Comparison of ENCODE assay signal across 9 mouse cellular contexts in genomic region chr5:110835959-110836358, GRCm38 (mm10). TPM values are rescaled to one million over a fixed set of nuclear protein-coding genes. Genes with fewer than 3 reads are reported as not detected.
DNase-seq lines count a peak whose midpoint lies in the region; ATAC-seq and TF ChIP-seq lines count a peak whose summit lies in the region.
"Had no signal": no experiment of that assay in that cellular context is flagged by ENCODE, and none has a peak within 500 bp of the region (broad histone marks: within the 10 kb centered on the region; RNA-seq: fewer than 3 reads in every experiment).

No protein-coding gene starts in this region.

- H3K4me1 ChIP-seq in midbrain, embryonic 10.5 days, result peaks cover 15% of the 10 kb centered on the region
- peaks cover 9% of the 10 kb centered on the region for H3K4me1 ChIP-seq in midbrain, embryonic 16.5 days (ENCODE audit: control insufficient read depth, insufficient read depth, low read length)
- H3K4me1 ChIP-seq in liver, embryonic 14.5 days (replicated peaks; ENCODE audit: control insufficient read depth in 2 of 2, insufficient read depth in 2 of 2, low read length in 1 of 2), result peaks cover 42 to 45% of the 10 kb centered on the region in 2 experiments

- H3K4me3 ChIP-seq in midbrain, embryonic 10.5 days, result no peak overlapping the region
- H3K4me3 ChIP-seq in midbrain, embryonic 16.5 days (ENCODE audit: low read depth, low read length), result no peak overlapping the region
- H3K4me3 ChIP-seq in liver, embryonic 14.5 days (ENCODE audit: insufficient read depth in 1 of 2, low read depth in 2 of 2, low read length in 2 of 2), result peak overlapping the region; percentile 50 to 56
- H3K4me3 ChIP-seq: neural tube, embryonic 13.5 days had no signal

- H3K4me2 ChIP-seq in midbrain, embryonic 16.5 days (ENCODE audit: low read length), result no peak overlapping the region
- peak overlapping the region; percentile 74 for H3K4me2 ChIP-seq in liver, embryonic 14.5 days (ENCODE audit: low read depth)
- H3K4me2 ChIP-seq: neural tube, embryonic 13.5 days had no signal

- H3K9ac ChIP-seq in midbrain, embryonic 16.5 days (ENCODE audit: low read depth, low read length), result no peak overlapping the region
- peak overlapping the region; percentile 82 for H3K9ac ChIP-seq in liver, embryonic 14.5 days (replicated peaks)
- H3K9ac ChIP-seq: neural tube, embryonic 13.5 days had no signal

- no peaks in the 10 kb centered on the region for H3K9me3 ChIP-seq in midbrain, embryonic 10.5 days (replicated peaks)
- H3K9me3 ChIP-seq in midbrain, embryonic 16.5 days (replicated peaks; ENCODE audit: control insufficient read depth, low read length, poor library complexity, severe bottlenecking), result no peaks in the 10 kb centered on the region
- no peaks in the 10 kb centered on the region for H3K9me3 ChIP-seq in liver, embryonic 14.5 days (ENCODE audit: control insufficient read depth, low read length)
- H3K9me3 ChIP-seq: neural tube, embryonic 13.5 days had no signal

- WGBS in midbrain, embryonic 10.5 days, result 38% methylated on average over 3 of the region's 3 CpGs
- WGBS in midbrain, embryonic 16.5 days, result 25% methylated on average over 3 of the region's 3 CpGs
- WGBS in liver, embryonic 14.5 days (ENCODE audit: insufficient replicate concordance), result 3% methylated on average over 3 of the region's 3 CpGs

- TF ChIP-seq CTCF in liver, embryonic 14.5 days (IDR thresholded peaks at IDR 0.05; ENCODE audit: low read depth), result peak; percentile 93

- peak; percentile 98 for TF ChIP-seq EP300 in liver, embryonic 14.5 days (IDR thresholded peaks at IDR 0.05; ENCODE audit: low read depth)

- ATAC-seq in midbrain, embryonic 16.5 days, result no peak
- ATAC-seq in erythroblast, adult 5-6 weeks (replicated peaks; ENCODE audit: low FRiP score, poor library complexity, severe bottlenecking), result peak; percentile 66
- ATAC-seq in hematopoietic stem cell, adult 5-6 weeks (replicated peaks in 1 of 2; ENCODE audit: insufficient read depth in 1 of 2, low FRiP score in 2 of 2, low TSS enrichment in 1 of 2, low read depth in 1 of 2, poor library complexity in 2 of 2, severe bottlenecking in 2 of 2), result peak; percentile 34 to 47; a peak in 3 of 4 replicates
- ATAC-seq in liver, embryonic 14.5 days (ENCODE audit: insufficient read depth), result peak; percentile 74

- peaks cover 5% of the 10 kb centered on the region; the same call in 1 of the 2 replicates for H3K36me3 ChIP-seq in midbrain, embryonic 10.5 days
- H3K36me3 ChIP-seq in midbrain, embryonic 16.5 days (ENCODE audit: control insufficient read depth, insufficient read depth, low read length), result no peaks in the 10 kb centered on the region
- peaks cover 13% of the 10 kb centered on the region for H3K36me3 ChIP-seq in liver, embryonic 14.5 days (replicated peaks; ENCODE audit: control insufficient read depth, insufficient read depth, low read depth)
- H3K36me3 ChIP-seq: neural tube, embryonic 13.5 days had no signal

- H3K27ac ChIP-seq in midbrain, embryonic 10.5 days (replicated peaks), result no peak overlapping the region
- no peak overlapping the region for H3K27ac ChIP-seq in midbrain, embryonic 16.5 days (ENCODE audit: low read length)
- peak overlapping the region; percentile 100 for H3K27ac ChIP-seq in liver, embryonic 14.5 days
- H3K27ac ChIP-seq: neural tube, embryonic 13.5 days had no signal

- DNase-seq in midbrain, embryonic 10.5 days (ENCODE audit: low spot score), result peak; percentile 33
- peak; percentile 49 for DNase-seq in adrenal gland, postnatal 25 days
- peak; percentile 86 to 92 (median 86) for DNase-seq in liver, embryonic 14.5 days (ENCODE audit: low read depth in 3 of 3, low spot score in 3 of 3)
- peak; percentile 42 for DNase-seq in right cerebral cortex, postnatal 25 days
- DNase-seq in T-cell, adult 2 months (ENCODE audit: low spot score), result no peak

- H3K27me3 ChIP-seq in midbrain, embryonic 10.5 days (ENCODE audit: low read depth, poor library complexity, severe bottlenecking), result no peaks in the 10 kb centered on the region
- no peaks in the 10 kb centered on the region for H3K27me3 ChIP-seq in midbrain, embryonic 16.5 days (ENCODE audit: control insufficient read depth, insufficient read depth, low read depth, low read length)
- no peaks in the 10 kb centered on the region for H3K27me3 ChIP-seq in liver, embryonic 14.5 days (ENCODE audit: control insufficient read depth, insufficient read depth, low read length)
- H3K27me3 ChIP-seq: neural tube, embryonic 13.5 days had no signal

RNA-seq across cellular contexts. Expression of gene Hscb, which starts 3.6 kb away (rescaled TPM):
- polyA plus RNA-seq in midbrain, embryonic 10.5 days (2016; fragmentation: Nextera tagmentation; extraction: Ambion mirVana), result 26.9 and 28.1 TPM in 2 replicates
- 7.7 and 8.7 TPM in 2 replicates for polyA plus RNA-seq in midbrain, embryonic 16.5 days (2015; fragmentation: Nextera tagmentation; extraction: Ambion mirVana)
- total RNA-seq in adrenal gland, postnatal 25 days (2021), result 16.9 and 17.8 TPM in 2 replicates
- total RNA-seq in erythroblast, adult 5-6 weeks (2015; ENCODE audit: low replicate concordance), result 121 and 159 TPM in 2 replicates
- total RNA-seq in erythroblast, adult 5-6 weeks (2017; ENCODE audit: low replicate concordance), result 133 and 153 TPM in 2 replicates
- total RNA-seq in hematopoietic stem cell, adult 5-6 weeks (2017), result 76.1 and 99.3 TPM in 2 replicates
- 18.0 and 28.8 TPM in 2 replicates for polyA plus RNA-seq in liver, embryonic 14.5 days (2012; rRNA removed)
- 50.0 and 55.7 TPM in 2 replicates for polyA plus RNA-seq in liver, embryonic 14.5 days (2014; fragmentation: Nextera tagmentation; extraction: Ambion mirVana)

RNA-seq across cellular contexts. Expression of gene Chek2, which starts 3.8 kb away (rescaled TPM):
- polyA plus RNA-seq in midbrain, embryonic 10.5 days (2016; fragmentation: Nextera tagmentation; extraction: Ambion mirVana), result 39.5 and 44.3 TPM in 2 replicates
- polyA plus RNA-seq in midbrain, embryonic 16.5 days (2015; fragmentation: Nextera tagmentation; extraction: Ambion mirVana), result 4.4 and 4.5 TPM in 2 replicates
- total RNA-seq in adrenal gland, postnatal 25 days (2021), result 4.1 and 7.6 TPM in 2 replicates
- 70.4 and 71.9 TPM in 2 replicates for total RNA-seq in erythroblast, adult 5-6 weeks (2015; ENCODE audit: low replicate concordance)
- 86.9 and 122 TPM in 2 replicates for total RNA-seq in erythroblast, adult 5-6 weeks (2017; ENCODE audit: low replicate concordance)
- 37.2 and 42.2 TPM in 2 replicates for total RNA-seq in hematopoietic stem cell, adult 5-6 weeks (2017)
- polyA plus RNA-seq in liver, embryonic 14.5 days (2012; rRNA removed), result 19.9 and 26.2 TPM in 2 replicates
- 26.7 and 31.2 TPM in 2 replicates for polyA plus RNA-seq in liver, embryonic 14.5 days (2014; fragmentation: Nextera tagmentation; extraction: Ambion mirVana)

RNA-seq across cellular contexts. Expression of gene Ulk1, which starts 26.1 kb away (rescaled TPM):
- polyA plus RNA-seq in midbrain, embryonic 10.5 days (2016; fragmentation: Nextera tagmentation; extraction: Ambion mirVana), result 18.4 and 23.6 TPM in 2 replicates
- polyA plus RNA-seq in midbrain, embryonic 16.5 days (2015; fragmentation: Nextera tagmentation; extraction: Ambion mirVana), result 29.9 and 31.5 TPM in 2 replicates
- total RNA-seq in adrenal gland, postnatal 25 days (2021), result 61.5 and 61.8 TPM in 2 replicates
- 282 and 363 TPM in 2 replicates for total RNA-seq in erythroblast, adult 5-6 weeks (2015; ENCODE audit: low replicate concordance)
- 327 and 394 TPM in 2 replicates for total RNA-seq in erythroblast, adult 5-6 weeks (2017; ENCODE audit: low replicate concordance)
- total RNA-seq in hematopoietic stem cell, adult 5-6 weeks (2017), result 15.6 and 24.0 TPM in 2 replicates
- polyA plus RNA-seq in liver, embryonic 14.5 days (2012; rRNA removed), result 16.7 and 18.3 TPM in 2 replicates
- polyA plus RNA-seq in liver, embryonic 14.5 days (2014; fragmentation: Nextera tagmentation; extraction: Ambion mirVana), result 13.3 and 14.7 TPM in 2 replicates

RNA-seq across cellular contexts. Expression of gene Ttc28, which starts 43.6 kb away (rescaled TPM):
- polyA plus RNA-seq in midbrain, embryonic 10.5 days (2016; fragmentation: Nextera tagmentation; extraction: Ambion mirVana), result 9.4 and 14.9 TPM in 2 replicates
- 16.6 and 17.1 TPM in 2 replicates for polyA plus RNA-seq in midbrain, embryonic 16.5 days (2015; fragmentation: Nextera tagmentation; extraction: Ambion mirVana)
- 19.6 and 22.9 TPM in 2 replicates for total RNA-seq in adrenal gland, postnatal 25 days (2021)
- total RNA-seq in erythroblast, adult 5-6 weeks (2015; ENCODE audit: low replicate concordance), result 0.63 and 2.5 TPM in 2 replicates
- total RNA-seq in erythroblast, adult 5-6 weeks (2017; ENCODE audit: low replicate concordance), result 0.51 and 1.5 TPM in 2 replicates
- total RNA-seq in hematopoietic stem cell, adult 5-6 weeks (2017), result 2.3 and 4.8 TPM in 2 replicates
- polyA plus RNA-seq in liver, embryonic 14.5 days (2012; rRNA removed), result 0.36 and 0.48 TPM in 2 replicates
- polyA plus RNA-seq in liver, embryonic 14.5 days (2014; fragmentation: Nextera tagmentation; extraction: Ambion mirVana), result 0.81 and 1.00 TPM in 2 replicates

RNA-seq across cellular contexts. Expression of gene Pus1, which starts 55.5 kb away (rescaled TPM):
- polyA plus RNA-seq in midbrain, embryonic 10.5 days (2016; fragmentation: Nextera tagmentation; extraction: Ambion mirVana), result 35.6 and 41.3 TPM in 2 replicates
- 18.2 and 18.6 TPM in 2 replicates for polyA plus RNA-seq in midbrain, embryonic 16.5 days (2015; fragmentation: Nextera tagmentation; extraction: Ambion mirVana)
- total RNA-seq in adrenal gland, postnatal 25 days (2021), result 51.6 and 56.1 TPM in 2 replicates
- 2.1 and 6.7 TPM in 2 replicates for total RNA-seq in erythroblast, adult 5-6 weeks (2015; ENCODE audit: low replicate concordance)
- 5.6 and 12.4 TPM in 2 replicates for total RNA-seq in erythroblast, adult 5-6 weeks (2017; ENCODE audit: low replicate concordance)
- 46.0 and 75.6 TPM in 2 replicates for total RNA-seq in hematopoietic stem cell, adult 5-6 weeks (2017)
- 20.0 and 23.9 TPM in 2 replicates for polyA plus RNA-seq in liver, embryonic 14.5 days (2012; rRNA removed)
- 17.2 and 18.8 TPM in 2 replicates for polyA plus RNA-seq in liver, embryonic 14.5 days (2014; fragmentation: Nextera tagmentation; extraction: Ambion mirVana)

Comparison
In these comparisons a context has a peak if more than half of its experiments do, and no peak if none do; other contexts are left out.
1. H3K4me3 ChIP-seq: peak in liver, embryonic 14.5 days (2 of 2); none in midbrain, embryonic 10.5 days (single experiment) and midbrain, embryonic 16.5 days (single experiment).